Mouse (Mus musculus): ENCODE data around the gene Pmm2. TPM values are rescaled to one million over a fixed set of nuclear protein-coding genes. Genes with fewer than 3 reads are reported as not detected.

Pmm2 gene
- polyA plus RNA-seq (2017; shearing (Covaris generic)): 100 to 1,000 TPM in 1 of 2 experiments, 10 to 100 TPM in 1; 95.0 to 108 TPM

- peak; percentile 69 for ATAC-seq
Measured at GRCm38 (mm10) chr16:8637217-8638051, at the start of gene Pmm2, which contains the start of gene Tmem186. TSS of gene Pmm2 (plus strand) at chr16:8637674. TSS of gene Tmem186 (minus strand) at chr16:8637712.

- ATAC-seq: no peak
Measured at GRCm38 (mm10) chr16:8595411-8595810, 42.1 kb upstream of the Pmm2 start.

- no peak for ATAC-seq
Measured at GRCm38 (mm10) chr16:8596336-8596735, 41.1 kb upstream of the Pmm2 start.

GRCm38 (mm10) chr16:8597516-8597915 lies 40.0 kb upstream of the Pmm2 start:
- no peak for ATAC-seq

GRCm38 (mm10) chr16:8603789-8604188 lies 33.7 kb upstream of the Pmm2 start:
- ATAC-seq: no peak

- ATAC-seq: peak; percentile 88
Measured at GRCm38 (mm10) chr16:8610397-8610796, 27.1 kb upstream of the Pmm2 start.

GRCm38 (mm10) chr16:8612214-8613005 lies 25.1 kb upstream of the Pmm2 start:
- ATAC-seq: no peak

GRCm38 (mm10) chr16:8613039-8613438 lies 24.4 kb upstream of the Pmm2 start:
- ATAC-seq: no peak

- ATAC-seq: no peak
Measured at GRCm38 (mm10) chr16:8613447-8613846, 24.0 kb upstream of the Pmm2 start.

- ATAC-seq: no peak
Measured at GRCm38 (mm10) chr16:8619659-8620314, 17.7 kb upstream of the Pmm2 start.

- no peak for ATAC-seq
Measured at GRCm38 (mm10) chr16:8620315-8621115, 17.0 kb upstream of the Pmm2 start.

- ATAC-seq: no peak
Measured at GRCm38 (mm10) chr16:8630419-8630818, 7.1 kb upstream of the Pmm2 start.

- ATAC-seq: no peak
Measured at GRCm38 (mm10) chr16:8631428-8631827, 6.0 kb upstream of the Pmm2 start.

GRCm38 (mm10) chr16:8636867-8637216 lies 632 bp upstream of the Pmm2 start:
- no peak for ATAC-seq

- no peak for ATAC-seq
Measured at GRCm38 (mm10) chr16:8638131-8638530, 657 bp downstream of the Pmm2 start.

GRCm38 (mm10) chr16:8639466-8640191 lies 2.2 kb downstream of the Pmm2 start:
- ATAC-seq: peak; percentile 42

- ATAC-seq: peak; percentile 72
Measured at GRCm38 (mm10) chr16:8643855-8644254, 6.4 kb downstream of the Pmm2 start.

GRCm38 (mm10) chr16:8645546-8645945 lies 8.1 kb downstream of the Pmm2 start:
- ATAC-seq: no peak

- no peak for ATAC-seq
Measured at GRCm38 (mm10) chr16:8650007-8650406, 12.5 kb downstream of the Pmm2 start.

GRCm38 (mm10) chr16:8655108-8655507 lies 17.6 kb downstream of the Pmm2 start:
- no peak for ATAC-seq

GRCm38 (mm10) chr16:8655599-8655998 lies 18.1 kb downstream of the Pmm2 start:
- peak; percentile 64 for ATAC-seq

- ATAC-seq: no peak
Measured at GRCm38 (mm10) chr16:8656256-8656655, 18.8 kb downstream of the Pmm2 start.

All from activated CD4-positive, CD25-positive, alpha-beta regulatory T cell, adult 4 months (primary cell).